Mouse (Mus musculus): ENCODE results near the gene Faf1. TPM values are rescaled to one million over a fixed set of nuclear protein-coding genes. Genes with fewer than 3 reads are reported as not detected.

The Faf1 gene
- total and polyA plus RNA-seq, 3 experiments, result 34.9 to 52.8 (median 38.2) TPM

- Histone ChIP-seq H3K4me3 (replicated peaks in 1 of 3; ENCODE audit: low read depth in 2 of 3, low read length in 2 of 3, poor library complexity in 1 of 3) (no peak overlapping the region), H3K27me3 (replicated peaks) (no peaks in the 10 kb centered on the region), H3K4me1 (ENCODE audit: control insufficient read depth in 1 of 2, insufficient read depth in 2 of 2) (no peaks in the 10 kb centered on the region; a peak in 1 of 4 replicates), H3K9me3 (replicated peaks; ENCODE audit: low read length) (no peaks in the 10 kb centered on the region), H3K27ac (ENCODE audit: insufficient read depth, low read depth) (no peak overlapping the region), H3K36me3 (replicated peaks in 1 of 2; ENCODE audit: control insufficient read depth in 1 of 2, insufficient read depth in 1 of 2, low read length in 1 of 2) (peaks cover 0 to 3% of the 10 kb centered on the region in 2 experiments), H3K4me2 (ENCODE audit: insufficient read depth, low read depth, poor library complexity, severe bottlenecking) (no peak overlapping the region), H3K79me2 (replicated peaks; ENCODE audit: control insufficient read depth, extremely low read depth, insufficient read depth, poor library complexity, severe bottlenecking) (peaks cover 2% of the 10 kb centered on the region), H3K9ac (ENCODE audit: insufficient read depth, low read depth) (no peak overlapping the region)
- DNase-seq (ENCODE audit: extremely low read depth), result no peak
- in situ Hi-C loops (cut with MboI; ENCODE audit: low pct_ligation_motif_present, low pct_unique_long_range_greater_than_20kb, low sequenced_read_pairs), result no loop called here
- dilution Hi-C loops (cut with MboI; ENCODE audit: extremely low pct_ligation_motif_present, extremely low pct_unique_long_range_greater_than_20kb, low sequenced_read_pairs), result no loop called here
- TF ChIP-seq CHD2 (IDR thresholded peaks at IDR 0.05; ENCODE audit: low read length), result no peak
- 0 out of 2 replicates have a peak, but pooled peaks have one; percentile 12 for TF ChIP-seq EP300 (IDR thresholded peaks at IDR 0.05; ENCODE audit: low read length)
- peak; percentile 29; the same call in 1 of the 2 replicates for TF ChIP-seq POLR2AphosphoS2 (IDR thresholded peaks at IDR 0.05; ENCODE audit: low read depth, low read length)
These were observed 17.6 kb upstream of the Faf1 start for GRCm38 (mm10) chr4:109658826-109659225.

GRCm38 (mm10) chr4:109659571-109659970 is 16.8 kb upstream of the Faf1 start:
- Histone ChIP-seq H3K9ac (ENCODE audit: insufficient read depth, low read depth) (no peak overlapping the region), H3K9me3 (replicated peaks; ENCODE audit: low read length) (no peaks in the 10 kb centered on the region), H3K36me3 (replicated peaks in 1 of 2; ENCODE audit: control insufficient read depth in 1 of 2, insufficient read depth in 1 of 2, low read length in 1 of 2) (peaks cover 0 to 3% of the 10 kb centered on the region in 2 experiments), H3K4me1 (ENCODE audit: control insufficient read depth in 1 of 2, insufficient read depth in 2 of 2) (peaks cover 0 to 7% of the 10 kb centered on the region in 2 experiments; a peak in 2 of 4 replicates), H3K27ac (ENCODE audit: insufficient read depth, low read depth) (no peak overlapping the region), H3K27me3 (replicated peaks) (no peaks in the 10 kb centered on the region), H3K4me2 (ENCODE audit: insufficient read depth, low read depth, poor library complexity, severe bottlenecking) (no peak overlapping the region), H3K79me2 (replicated peaks; ENCODE audit: control insufficient read depth, extremely low read depth, insufficient read depth, poor library complexity, severe bottlenecking) (peaks cover 10% of the 10 kb centered on the region), H3K4me3 (replicated peaks in 1 of 3; ENCODE audit: low read depth in 2 of 3, low read length in 2 of 3, poor library complexity in 1 of 3) (no peak overlapping the region)
- dilution Hi-C loops (cut with MboI; ENCODE audit: extremely low pct_ligation_motif_present, extremely low pct_unique_long_range_greater_than_20kb, low sequenced_read_pairs) (no loop called here), in situ Hi-C loops (cut with MboI; ENCODE audit: low pct_ligation_motif_present, low pct_unique_long_range_greater_than_20kb, low sequenced_read_pairs) (no loop called here)
- no peak for DNase-seq (ENCODE audit: extremely low read depth)
- no peak for TF ChIP-seq JUND (conservative IDR thresholded peaks at IDR 0.05; ENCODE audit: low read depth, low read length)
- TF ChIP-seq ZNF384 (IDR thresholded peaks at IDR 0.05; ENCODE audit: low read depth, low read length), result no peak
- TF ChIP-seq POLR2A (IDR thresholded peaks at IDR 0.05; ENCODE audit: low read depth, low read length), result no peak
- no peak for TF ChIP-seq BHLHE40 (IDR thresholded peaks at IDR 0.05; ENCODE audit: low read depth, low read length)

GRCm38 (mm10) chr4:109660568-109660967 is 15.8 kb upstream of the Faf1 start:
- H3K9me3 ChIP-seq (replicated peaks; ENCODE audit: low read length), result no peaks in the 10 kb centered on the region
- in situ Hi-C loops (cut with MboI; ENCODE audit: low pct_ligation_motif_present, low pct_unique_long_range_greater_than_20kb, low sequenced_read_pairs) (loop anchor here (10.0 kb wide), 1 partner anchor 156 kb away; no protein-coding TSS in a partner anchor), dilution Hi-C loops (cut with MboI; ENCODE audit: extremely low pct_ligation_motif_present, extremely low pct_unique_long_range_greater_than_20kb, low sequenced_read_pairs) (no loop called here)
- H3K4me3 ChIP-seq (replicated peaks in 1 of 3; ENCODE audit: low read depth in 2 of 3, low read length in 2 of 3, poor library complexity in 1 of 3), result no peak overlapping the region
- no peak for DNase-seq (ENCODE audit: extremely low read depth)
- no peak overlapping the region for H3K4me2 ChIP-seq (ENCODE audit: insufficient read depth, low read depth, poor library complexity, severe bottlenecking)
- no peak overlapping the region for H3K27ac ChIP-seq (ENCODE audit: insufficient read depth, low read depth)
- no peak overlapping the region for H3K9ac ChIP-seq (ENCODE audit: insufficient read depth, low read depth)
- TF ChIP-seq TBP (conservative IDR thresholded peaks at IDR 0.05; ENCODE audit: low read depth, low read length), result no peak
- no peak for TF ChIP-seq E2F4 (IDR thresholded peaks at IDR 0.05; ENCODE audit: insufficient replicate concordance, low read depth, low read length)
- no peak for TF ChIP-seq POLR2A (IDR thresholded peaks at IDR 0.05; ENCODE audit: low read depth, low read length)
- TF ChIP-seq SIN3A (IDR thresholded peaks at IDR 0.05; ENCODE audit: low read length), result no peak
- TF ChIP-seq ZMIZ1 (IDR thresholded peaks at IDR 0.05; ENCODE audit: low read depth, low read length), result no peak
- no peak for TF ChIP-seq PAX5 (IDR thresholded peaks at IDR 0.05; ENCODE audit: low read length)
- no peak for TF ChIP-seq MAX (IDR thresholded peaks at IDR 0.05; ENCODE audit: low read length)
- no peak for TF ChIP-seq CTCF (conservative IDR thresholded peaks at IDR 0.05 in 1 of 2, IDR thresholded peaks at IDR 0.05 in 1 of 2; ENCODE audit: low read depth in 2 of 2, low read length in 2 of 2)
- peaks cover 0 to 13% of the 10 kb centered on the region in 2 experiments; a peak in 2 of 4 replicates for H3K4me1 ChIP-seq (ENCODE audit: control insufficient read depth in 1 of 2, insufficient read depth in 2 of 2)
- H3K36me3 ChIP-seq (replicated peaks in 1 of 2; ENCODE audit: control insufficient read depth in 1 of 2, insufficient read depth in 1 of 2, low read length in 1 of 2), result peaks cover 0 to 3% of the 10 kb centered on the region in 2 experiments
- no peaks in the 10 kb centered on the region for H3K27me3 ChIP-seq (replicated peaks)
- peaks cover 18% of the 10 kb centered on the region for H3K79me2 ChIP-seq (replicated peaks; ENCODE audit: control insufficient read depth, extremely low read depth, insufficient read depth, poor library complexity, severe bottlenecking)
